Mouse (Mus musculus): ENCODE data around the gene Brpf3. TPM values are rescaled to one million over a fixed set of nuclear protein-coding genes. Genes with fewer than 3 reads are reported as not detected.

Brpf3 gene
- polyA plus RNA-seq, 1 experiment from 2014 or later, result 5.3 TPM

DNA sequence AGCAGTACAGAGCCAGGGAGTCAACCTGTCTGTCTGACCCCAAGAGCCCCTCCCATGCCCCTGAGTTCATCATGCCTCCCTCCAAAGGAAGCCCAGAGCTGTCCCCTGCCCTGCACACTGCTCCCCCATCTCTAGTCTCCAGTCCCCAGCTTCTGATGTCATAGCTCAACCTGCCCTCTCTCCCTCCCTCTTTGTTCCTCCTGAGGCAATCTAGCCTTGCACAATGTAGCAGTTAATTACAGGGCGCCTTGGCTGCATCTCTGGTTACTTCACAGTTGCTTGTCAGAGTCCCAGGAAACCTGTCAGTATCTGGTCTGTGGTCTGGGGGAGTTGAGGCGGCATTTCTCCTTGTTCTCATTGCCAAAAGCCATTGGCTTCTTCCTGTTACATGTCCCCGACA, 55.1 kb downstream of the Brpf3 start:
- H3K27me3 ChIP-seq (ENCODE audit: control insufficient read depth, insufficient read depth, low read depth, low read length), result no peaks in the 10 kb centered on the region
- H3K27ac ChIP-seq (ENCODE audit: low read length), result no peak overlapping the region
- H3K9ac ChIP-seq (ENCODE audit: low read depth, low read length), result no peak overlapping the region
- no peaks in the 10 kb centered on the region for H3K4me1 ChIP-seq (ENCODE audit: control insufficient read depth, insufficient read depth, low read length)
- no peak for ATAC-seq
- no peak overlapping the region for H3K4me2 ChIP-seq (ENCODE audit: low read length)
- H3K36me3 ChIP-seq (ENCODE audit: control insufficient read depth, insufficient read depth, low read length), result no peaks in the 10 kb centered on the region
- H3K4me3 ChIP-seq (ENCODE audit: low read depth, low read length), result no peak overlapping the region
- 73% methylated on average over 3 of the region's 3 CpGs for WGBS
- H3K9me3 ChIP-seq (replicated peaks; ENCODE audit: control insufficient read depth, low read length, poor library complexity, severe bottlenecking), result peaks cover 8% of the 10 kb centered on the region; the same call in 1 of the 2 replicates

DNA sequence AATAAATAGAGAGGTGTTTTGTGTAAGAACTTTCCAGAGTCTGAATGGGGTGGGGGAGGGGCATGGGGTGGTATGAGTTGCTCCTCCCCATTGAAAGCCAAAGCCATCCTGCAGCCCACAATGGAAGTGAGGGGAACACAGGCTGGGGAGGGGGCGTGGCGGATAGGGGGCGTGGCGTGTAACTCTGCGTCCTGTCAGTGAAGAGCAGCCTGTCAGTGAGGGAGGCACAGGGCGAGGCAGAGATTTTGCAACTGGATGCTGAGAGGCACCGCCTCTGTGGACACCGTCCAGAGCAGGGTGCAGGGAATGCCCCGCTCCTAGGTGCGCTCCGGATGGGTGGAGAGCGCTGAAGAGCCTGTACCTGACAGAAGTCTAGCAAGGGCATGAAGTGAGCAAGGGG, 57.3 kb downstream of the Brpf3 start, which contains the start of gene Pnpla1:
TSS of gene Pnpla1 (plus strand) at position 207 of the 400 bp plus-strand sequence.
- 39% methylated on average over 12 of the region's 12 CpGs for WGBS
- Histone ChIP-seq H3K9me3 (replicated peaks; ENCODE audit: control insufficient read depth, low read length, poor library complexity, severe bottlenecking) (peaks cover 8% of the 10 kb centered on the region; the same call in 1 of the 2 replicates), H3K9ac (ENCODE audit: low read depth, low read length) (no peak within 1 kb of the TSS), H3K4me3 (ENCODE audit: low read depth, low read length) (no peak within 1 kb of the TSS), H3K27me3 (ENCODE audit: control insufficient read depth, insufficient read depth, low read depth, low read length) (no peaks in the 10 kb centered on the region), H3K36me3 (ENCODE audit: control insufficient read depth, insufficient read depth, low read length) (no peaks in the 10 kb centered on the region), H3K27ac (ENCODE audit: low read length) (no peak within 1 kb of the TSS), H3K4me1 (ENCODE audit: control insufficient read depth, insufficient read depth, low read length) (no peaks in the 10 kb centered on the region), H3K4me2 (ENCODE audit: low read length) (no peak within 1 kb of the TSS)
- ATAC-seq, result no peak

DNA sequence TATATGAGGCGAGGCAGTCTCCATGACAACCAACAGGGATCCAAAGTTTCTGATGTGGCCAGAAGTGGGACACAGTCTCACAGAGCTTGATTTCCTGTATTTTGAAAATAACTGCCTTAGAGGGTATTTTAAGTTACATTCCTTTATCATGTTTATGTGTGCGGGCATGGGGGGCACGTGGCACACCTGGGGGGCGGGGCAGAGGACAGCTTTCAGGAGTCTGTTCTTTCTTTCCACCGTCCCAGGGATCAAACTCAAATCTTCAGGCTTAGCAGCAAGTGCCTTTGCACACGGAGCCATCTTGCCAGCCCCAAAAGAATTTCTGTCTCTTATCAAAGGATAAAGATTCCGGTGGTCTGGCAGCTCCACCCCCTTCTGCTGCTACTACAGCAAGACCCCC, 63.0 kb downstream of the Brpf3 start:
- H3K27me3 ChIP-seq (ENCODE audit: control insufficient read depth, insufficient read depth, low read depth, low read length), result no peaks in the 10 kb centered on the region
- no peaks in the 10 kb centered on the region for H3K36me3 ChIP-seq (ENCODE audit: control insufficient read depth, insufficient read depth, low read length)
- H3K27ac ChIP-seq (ENCODE audit: low read length), result no peak overlapping the region
- H3K9me3 ChIP-seq (replicated peaks; ENCODE audit: control insufficient read depth, low read length, poor library complexity, severe bottlenecking), result no peaks in the 10 kb centered on the region
- H3K4me2 ChIP-seq (ENCODE audit: low read length), result no peak overlapping the region
- no peak overlapping the region for H3K9ac ChIP-seq (ENCODE audit: low read depth, low read length)
- 72% methylated on average over 7 of the region's 7 CpGs for WGBS
- H3K4me3 ChIP-seq (ENCODE audit: low read depth, low read length), result no peak overlapping the region
- peaks cover 5% of the 10 kb centered on the region for H3K4me1 ChIP-seq (ENCODE audit: control insufficient read depth, insufficient read depth, low read length)
- ATAC-seq, result no peak

DNA sequence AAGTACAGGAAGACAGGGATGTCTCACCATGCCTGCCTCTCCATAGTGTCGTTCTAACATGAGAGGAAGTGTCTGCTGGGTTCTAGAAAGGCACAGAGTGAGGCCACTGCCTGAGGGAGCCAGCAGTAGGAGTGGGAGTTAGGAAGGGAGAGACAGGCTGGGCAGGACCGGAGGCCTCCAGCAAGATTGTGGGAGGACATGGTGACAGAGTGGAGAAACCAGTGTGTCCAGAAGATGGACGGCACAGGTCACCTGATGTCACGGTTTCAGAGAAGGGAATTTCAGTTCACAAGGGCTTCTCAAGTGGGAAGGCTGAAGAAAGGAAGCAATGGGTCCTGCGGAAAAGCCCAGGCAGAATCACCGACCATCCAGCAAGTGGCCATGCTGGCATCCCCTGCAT, 63.6 kb downstream of the Brpf3 start:
- Histone ChIP-seq H3K4me3 (ENCODE audit: low read depth, low read length) (no peak overlapping the region), H3K9me3 (replicated peaks; ENCODE audit: control insufficient read depth, low read length, poor library complexity, severe bottlenecking) (no peaks in the 10 kb centered on the region), H3K4me2 (ENCODE audit: low read length) (no peak overlapping the region), H3K9ac (ENCODE audit: low read depth, low read length) (no peak overlapping the region), H3K36me3 (ENCODE audit: control insufficient read depth, insufficient read depth, low read length) (no peaks in the 10 kb centered on the region), H3K27ac (ENCODE audit: low read length) (no peak overlapping the region), H3K4me1 (ENCODE audit: control insufficient read depth, insufficient read depth, low read length) (peaks cover 10% of the 10 kb centered on the region), H3K27me3 (ENCODE audit: control insufficient read depth, insufficient read depth, low read depth, low read length) (no peaks in the 10 kb centered on the region)
- ATAC-seq, result no peak
- 90% methylated on average over 6 of the region's 6 CpGs for WGBS

DNA sequence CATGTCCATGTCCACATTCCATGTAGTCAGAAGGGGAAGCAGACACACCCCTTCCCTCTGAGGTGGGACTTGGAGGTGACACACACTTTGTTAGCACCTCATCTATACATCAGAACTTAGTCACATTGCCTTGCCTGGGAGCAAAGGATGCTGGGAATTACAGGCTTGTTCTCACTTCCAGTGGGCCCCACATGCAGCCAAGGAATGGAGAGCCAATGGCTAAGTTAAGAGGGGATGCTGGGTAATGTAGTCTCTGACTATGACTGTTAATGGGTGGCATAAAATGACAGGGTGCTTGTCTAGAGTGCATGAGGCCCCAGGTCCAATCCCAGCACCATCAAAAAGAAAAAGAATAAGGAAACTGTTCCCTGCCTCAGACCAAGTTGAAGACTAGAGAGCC, 66.0 kb downstream of the Brpf3 start:
- H3K4me3 ChIP-seq (ENCODE audit: low read depth, low read length), result no peak overlapping the region
- no peaks in the 10 kb centered on the region for H3K36me3 ChIP-seq (ENCODE audit: control insufficient read depth, insufficient read depth, low read length)
- no peaks in the 10 kb centered on the region for H3K27me3 ChIP-seq (ENCODE audit: control insufficient read depth, insufficient read depth, low read depth, low read length)
- no peak overlapping the region for H3K9ac ChIP-seq (ENCODE audit: low read depth, low read length)
- H3K9me3 ChIP-seq (replicated peaks; ENCODE audit: control insufficient read depth, low read length, poor library complexity, severe bottlenecking), result no peaks in the 10 kb centered on the region
- no peak overlapping the region for H3K27ac ChIP-seq (ENCODE audit: low read length)
- no peak overlapping the region for H3K4me2 ChIP-seq (ENCODE audit: low read length)
- H3K4me1 ChIP-seq (ENCODE audit: control insufficient read depth, insufficient read depth, low read length), result peaks cover 18% of the 10 kb centered on the region
- no peak for ATAC-seq

DNA sequence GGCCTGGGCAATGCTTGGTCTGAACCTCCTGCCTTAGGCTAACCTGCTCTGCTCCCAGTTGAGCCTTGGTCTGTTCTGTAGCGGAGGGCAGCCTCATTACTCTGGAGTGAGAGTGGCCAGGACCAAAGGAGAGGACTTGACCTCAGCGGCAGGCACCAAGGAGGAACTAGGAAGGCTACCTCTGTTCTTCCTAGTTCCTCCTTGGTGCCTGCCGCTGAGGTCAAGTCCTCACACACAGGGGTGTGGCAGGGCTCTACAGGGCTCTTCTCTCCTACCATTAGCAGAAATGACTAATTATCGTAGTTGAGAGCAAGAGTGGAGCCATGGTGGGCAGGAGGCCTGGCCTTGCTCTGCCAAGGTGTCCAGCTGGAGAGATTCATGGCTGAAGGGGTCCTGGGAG, 66.5 kb downstream of the Brpf3 start:
- Histone ChIP-seq H3K9ac (ENCODE audit: low read depth, low read length) (no peak overlapping the region), H3K4me1 (ENCODE audit: control insufficient read depth, insufficient read depth, low read length) (peaks cover 18% of the 10 kb centered on the region)

DNA sequence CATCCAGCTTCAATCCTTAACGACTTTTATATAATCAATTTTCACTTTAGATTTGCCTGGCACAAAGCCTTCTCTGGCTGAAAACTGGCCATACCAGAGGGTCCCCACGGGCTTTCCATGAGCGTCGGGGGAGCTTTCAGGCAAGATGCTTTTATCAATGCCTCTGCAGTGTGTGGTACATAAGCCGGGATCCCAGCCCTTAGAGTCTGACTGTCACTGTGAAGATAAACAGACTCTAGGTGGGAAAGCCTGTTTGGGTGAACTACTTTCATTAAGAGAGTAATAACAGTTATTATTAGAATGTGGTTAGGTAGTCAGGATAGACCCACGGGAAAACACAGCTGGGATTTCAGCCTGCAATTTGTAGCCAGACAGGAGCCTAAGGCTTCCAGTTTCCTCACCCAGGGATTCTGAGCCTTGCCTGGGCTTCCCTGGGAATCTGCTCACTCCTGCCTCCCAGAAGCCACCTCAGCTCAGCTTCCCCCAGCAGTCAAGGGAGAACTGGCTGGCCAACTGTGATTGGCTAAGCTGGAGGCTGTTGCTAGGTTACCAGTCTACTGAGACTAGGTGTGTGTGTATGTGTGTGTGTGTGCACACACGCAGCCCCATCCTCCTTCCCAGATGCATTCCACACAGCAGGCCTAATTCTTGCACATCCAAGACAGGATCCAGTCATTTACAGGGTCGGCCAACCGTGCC, 68.7 kb downstream of the Brpf3 start:
- 0 out of 2 replicates have a peak overlapping the region, but pooled peaks have one; percentile 33 for H3K9ac ChIP-seq (ENCODE audit: low read depth, low read length)
- WGBS, result 40% methylated on average over 9 of the region's 9 CpGs
- H3K27ac ChIP-seq (ENCODE audit: low read length), result peak overlapping the region; percentile 90

More for the DNA sequence above, 66.5 kb downstream of the Brpf3 start:
- no peak overlapping the region for H3K4me2 ChIP-seq (ENCODE audit: low read length)
- no peaks in the 10 kb centered on the region for H3K9me3 ChIP-seq (replicated peaks; ENCODE audit: control insufficient read depth, low read length, poor library complexity, severe bottlenecking)
- no peaks in the 10 kb centered on the region for H3K27me3 ChIP-seq (ENCODE audit: control insufficient read depth, insufficient read depth, low read depth, low read length)
- H3K4me3 ChIP-seq (ENCODE audit: low read depth, low read length), result no peak overlapping the region
- no peaks in the 10 kb centered on the region for H3K36me3 ChIP-seq (ENCODE audit: control insufficient read depth, insufficient read depth, low read length)
- no peak for ATAC-seq
- H3K27ac ChIP-seq (ENCODE audit: low read length), result no peak overlapping the region; the same call in 1 of the 2 replicates
- WGBS, result 89% methylated on average over 4 of the region's 4 CpGs

DNA sequence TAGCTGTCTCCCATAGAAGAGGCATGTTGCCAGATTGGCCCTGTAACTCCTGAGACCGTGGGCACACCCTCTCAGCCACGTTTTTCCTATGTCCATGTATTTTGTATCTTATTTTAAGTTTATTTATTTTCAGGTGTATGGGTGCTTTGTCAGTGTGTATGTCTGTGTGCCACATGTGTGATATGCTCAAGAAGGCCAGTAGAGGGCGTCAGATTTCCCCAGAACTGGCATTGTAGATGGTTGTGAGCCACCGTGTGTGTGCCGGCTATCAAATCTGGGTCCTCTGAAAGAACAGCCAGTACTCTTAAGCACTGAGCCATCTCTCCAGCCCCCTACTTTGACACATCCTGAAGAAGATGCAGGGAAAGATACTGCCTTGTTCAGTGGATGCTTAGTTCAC, 69.5 kb downstream of the Brpf3 start:
- Histone ChIP-seq H3K4me1 (ENCODE audit: control insufficient read depth, insufficient read depth, low read length) (peaks cover 18% of the 10 kb centered on the region), H3K27ac (ENCODE audit: low read length) (peak overlapping the region; percentile 90), H3K9ac (ENCODE audit: low read depth, low read length) (no peak overlapping the region), H3K4me2 (ENCODE audit: low read length) (no peak overlapping the region), H3K36me3 (ENCODE audit: control insufficient read depth, insufficient read depth, low read length) (no peaks in the 10 kb centered on the region), H3K9me3 (replicated peaks; ENCODE audit: control insufficient read depth, low read length, poor library complexity, severe bottlenecking) (no peaks in the 10 kb centered on the region), H3K4me3 (ENCODE audit: low read depth, low read length) (no peak overlapping the region), H3K27me3 (ENCODE audit: control insufficient read depth, insufficient read depth, low read depth, low read length) (no peaks in the 10 kb centered on the region)
- WGBS, result 68% methylated on average over 5 of the region's 5 CpGs
- no peak for ATAC-seq

More for the DNA sequence above, 68.7 kb downstream of the Brpf3 start:
- H3K27me3 ChIP-seq (ENCODE audit: control insufficient read depth, insufficient read depth, low read depth, low read length), result no peaks in the 10 kb centered on the region
- H3K4me2 ChIP-seq (ENCODE audit: low read length), result peak overlapping the region; percentile 22
- ATAC-seq, result peak; percentile 97
- no peak overlapping the region for H3K4me3 ChIP-seq (ENCODE audit: low read depth, low read length)
- H3K4me1 ChIP-seq (ENCODE audit: control insufficient read depth, insufficient read depth, low read length), result peaks cover 18% of the 10 kb centered on the region
- H3K36me3 ChIP-seq (ENCODE audit: control insufficient read depth, insufficient read depth, low read length), result no peaks in the 10 kb centered on the region
- no peaks in the 10 kb centered on the region for H3K9me3 ChIP-seq (replicated peaks; ENCODE audit: control insufficient read depth, low read length, poor library complexity, severe bottlenecking)

DNA sequence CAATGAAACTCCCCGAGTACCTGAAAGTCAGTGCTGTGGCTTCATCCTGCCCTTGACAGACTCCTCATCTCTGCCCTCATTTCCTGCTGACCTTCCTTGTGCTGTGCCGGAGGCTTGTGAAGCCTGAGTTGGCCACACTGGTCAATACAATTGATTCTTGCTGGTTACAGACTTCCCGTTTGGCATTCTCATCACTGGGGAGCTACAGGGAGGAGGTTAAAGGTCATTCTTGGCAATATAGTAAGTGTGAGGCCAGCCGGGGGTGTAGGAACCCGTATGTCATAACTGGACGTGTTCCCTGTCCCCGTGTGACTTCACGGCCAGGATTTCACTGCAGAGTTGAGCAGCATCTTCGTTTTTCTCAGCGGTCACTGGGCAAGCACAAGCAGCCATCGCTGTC, 70.9 kb downstream of the Brpf3 start:
- Histone ChIP-seq H3K4me1 (ENCODE audit: control insufficient read depth, insufficient read depth, low read length) (peaks cover 18% of the 10 kb centered on the region), H3K4me2 (ENCODE audit: low read length) (no peak overlapping the region), H3K27me3 (ENCODE audit: control insufficient read depth, insufficient read depth, low read depth, low read length) (no peaks in the 10 kb centered on the region), H3K4me3 (ENCODE audit: low read depth, low read length) (no peak overlapping the region), H3K9ac (ENCODE audit: low read depth, low read length) (no peak overlapping the region), H3K9me3 (replicated peaks; ENCODE audit: control insufficient read depth, low read length, poor library complexity, severe bottlenecking) (no peaks in the 10 kb centered on the region), H3K36me3 (ENCODE audit: control insufficient read depth, insufficient read depth, low read length) (no peaks in the 10 kb centered on the region), H3K27ac (ENCODE audit: low read length) (no peak overlapping the region)
- ATAC-seq, result no peak
- 84% methylated on average over 11 of the region's 11 CpGs for WGBS
